Mouse (Mus musculus): ENCODE measurements around the gene Nipsnap3a. TPM values are rescaled to one million over a fixed set of nuclear protein-coding genes. Genes with fewer than 3 reads are reported as not detected.
A peak's percentile ranks its signal among the peaks of the same experiment; 100 is the strongest.

The Nipsnap3a gene
- not detected in 2 replicates for polyA plus RNA-seq (2012; rRNA removed)

DNA sequence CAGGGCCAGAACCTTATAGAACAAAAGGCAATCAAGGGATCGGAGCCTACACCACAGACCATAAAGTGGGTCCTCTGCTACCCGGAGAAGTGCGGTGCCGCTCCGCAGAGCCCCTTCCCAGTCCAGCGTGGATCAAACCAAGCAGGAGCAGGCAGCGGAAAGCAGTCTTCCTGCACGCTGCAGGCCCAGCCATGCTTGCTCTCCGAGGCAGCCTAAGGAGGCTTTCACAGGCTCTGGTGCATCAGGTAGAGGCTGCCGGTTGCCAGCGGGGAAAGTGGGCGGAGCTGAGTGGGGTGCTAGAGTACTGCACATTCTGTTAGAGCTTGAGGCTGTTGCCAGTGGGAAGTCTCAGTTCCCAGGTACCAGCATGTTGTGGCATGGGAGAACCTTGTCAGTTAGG lies at the start of gene Nipsnap3a:
Gene Nipsnap3a, plus strand, starts transcription at position 25 of the 400 bp plus-strand sequence.
- Histone ChIP-seq H3K27me3 (ENCODE audit: control insufficient read depth, insufficient read depth, low read length) (no peaks in the 10 kb centered on the region), H3K4me3 (replicated peaks; ENCODE audit: insufficient read depth, low read depth, low read length) (no peak within 1 kb of the TSS), H3K27ac (ENCODE audit: insufficient read depth, low read length) (no peak within 1 kb of the TSS), H3K4me1 (ENCODE audit: control insufficient read depth, insufficient read depth, low read length) (no peaks in the 10 kb centered on the region)
- DNase-seq, result no peak
- TF ChIP-seq CTCF (IDR thresholded peaks at IDR 0.05; ENCODE audit: borderline replicate concordance, insufficient read depth, low read depth, low read length) (no peak), POLR2A (IDR thresholded peaks at IDR 0.05; ENCODE audit: borderline replicate concordance, insufficient read depth, low read length) (no peak)
- WGBS, result 38% methylated on average over 12 of the region's 12 CpGs

DNA sequence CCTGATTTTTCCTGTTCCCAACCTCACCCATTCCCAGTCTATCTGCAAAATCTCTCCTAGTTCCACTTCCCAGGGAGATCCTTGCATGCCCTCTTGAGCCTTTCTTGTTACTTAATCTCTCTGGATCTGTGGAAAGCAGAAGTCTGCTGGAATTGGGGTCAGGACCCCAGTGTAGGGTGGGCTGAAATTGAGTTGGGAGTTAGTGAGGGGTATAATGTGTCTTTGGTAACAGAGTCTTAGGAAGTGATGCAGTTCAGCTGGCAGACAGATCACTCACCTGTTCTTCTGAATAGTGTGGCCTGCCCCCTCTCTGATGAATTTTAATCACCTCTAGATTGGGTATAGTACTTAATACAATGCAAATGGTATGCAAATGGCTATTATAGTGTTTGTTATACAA lies 42.4 kb upstream of the Nipsnap3a start:
- H3K27me3 ChIP-seq (ENCODE audit: control insufficient read depth, insufficient read depth, low read length), result no peaks in the 10 kb centered on the region
- H3K4me3 ChIP-seq (replicated peaks; ENCODE audit: insufficient read depth, low read depth, low read length), result no peak overlapping the region
- no peak for DNase-seq
- TF ChIP-seq CTCF (IDR thresholded peaks at IDR 0.05; ENCODE audit: borderline replicate concordance, insufficient read depth, low read depth, low read length) (no peak), POLR2A (IDR thresholded peaks at IDR 0.05; ENCODE audit: borderline replicate concordance, insufficient read depth, low read length) (no peak)
- no peaks in the 10 kb centered on the region for H3K4me1 ChIP-seq (ENCODE audit: control insufficient read depth, insufficient read depth, low read length)
- H3K27ac ChIP-seq (ENCODE audit: insufficient read depth, low read length), result no peak overlapping the region

DNA sequence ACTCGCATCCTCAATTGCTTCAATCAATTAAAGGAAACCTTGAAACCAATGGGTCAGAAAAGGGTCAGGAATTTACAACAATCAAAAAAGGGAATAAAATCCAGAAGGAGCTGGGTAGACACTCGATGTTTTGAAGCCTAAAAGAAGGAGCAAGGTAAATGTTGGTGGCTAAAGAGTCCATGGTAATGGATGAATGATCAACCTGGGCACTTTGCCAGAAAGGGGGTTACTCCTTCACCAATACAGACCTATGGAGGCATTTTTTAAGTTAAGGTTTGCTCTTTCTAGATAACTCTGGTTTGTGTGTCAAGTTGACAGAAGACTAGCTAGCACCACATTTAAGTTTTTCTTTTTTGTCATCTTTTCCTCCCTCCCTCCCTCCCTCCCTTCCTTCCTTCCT lies 40.1 kb upstream of the Nipsnap3a start:
- no peak overlapping the region for H3K4me3 ChIP-seq (replicated peaks; ENCODE audit: insufficient read depth, low read depth, low read length)
- no peaks in the 10 kb centered on the region for H3K4me1 ChIP-seq (ENCODE audit: control insufficient read depth, insufficient read depth, low read length)
- no peaks in the 10 kb centered on the region for H3K27me3 ChIP-seq (ENCODE audit: control insufficient read depth, insufficient read depth, low read length)
- TF ChIP-seq CTCF (IDR thresholded peaks at IDR 0.05; ENCODE audit: borderline replicate concordance, insufficient read depth, low read depth, low read length) (no peak), POLR2A (IDR thresholded peaks at IDR 0.05; ENCODE audit: borderline replicate concordance, insufficient read depth, low read length) (no peak)
- no peak for DNase-seq
- H3K27ac ChIP-seq (ENCODE audit: insufficient read depth, low read length), result no peak overlapping the region
- 83% methylated on average over 2 of the region's 2 CpGs for WGBS

DNA sequence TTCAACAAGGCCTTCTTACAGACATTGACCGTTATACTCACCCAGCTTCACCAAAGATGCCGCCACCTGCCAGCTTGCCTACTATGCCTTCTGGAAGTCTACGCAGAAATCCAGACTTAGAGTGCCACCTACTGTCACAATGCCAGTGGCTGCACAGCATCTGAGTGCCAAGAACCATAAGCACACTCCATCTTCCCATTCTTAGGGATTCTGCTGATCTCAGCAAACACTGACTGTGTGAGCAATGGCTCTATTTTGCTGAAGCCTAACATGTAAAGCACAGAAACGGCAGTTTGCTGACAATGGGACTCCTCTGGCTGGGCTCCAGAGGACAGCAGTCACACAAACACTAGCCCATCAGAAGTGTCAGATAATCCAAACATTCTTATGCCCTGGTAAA lies 30.4 kb upstream of the Nipsnap3a start:
- Histone ChIP-seq H3K27me3 (ENCODE audit: control insufficient read depth, insufficient read depth, low read length) (no peaks in the 10 kb centered on the region), H3K4me1 (ENCODE audit: control insufficient read depth, insufficient read depth, low read length) (no peaks in the 10 kb centered on the region), H3K4me3 (replicated peaks; ENCODE audit: insufficient read depth, low read depth, low read length) (no peak overlapping the region), H3K27ac (ENCODE audit: insufficient read depth, low read length) (no peak overlapping the region)
- peak; percentile 29 to 33 for DNase-seq
- WGBS, result 10% methylated on average over 4 of the region's 4 CpGs
- peak; percentile 54; the same call in 1 of the 2 replicates for TF ChIP-seq CTCF (IDR thresholded peaks at IDR 0.05; ENCODE audit: borderline replicate concordance, insufficient read depth, low read depth, low read length)
- TF ChIP-seq POLR2A (IDR thresholded peaks at IDR 0.05; ENCODE audit: borderline replicate concordance, insufficient read depth, low read length), result no peak

DNA sequence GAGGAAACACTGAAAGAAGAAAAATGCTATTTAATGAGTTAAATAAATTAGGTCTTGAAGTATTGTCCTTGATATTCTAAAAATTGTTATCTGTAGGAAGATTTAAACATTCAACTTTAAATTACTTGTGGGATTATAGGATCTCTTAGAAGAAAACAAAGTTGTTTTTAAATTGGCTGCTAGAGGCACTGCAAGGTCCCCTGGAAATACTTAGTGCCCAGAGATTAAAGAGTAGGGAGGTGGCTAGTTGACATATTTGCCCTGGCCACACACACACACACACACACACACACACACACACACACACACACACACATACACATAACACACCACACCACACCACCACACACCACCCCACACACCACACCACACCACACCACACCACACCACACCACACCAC lies 24.8 kb upstream of the Nipsnap3a start, which contains the start of gene Olfr270:
Gene Olfr270, plus strand, starts transcription at position 301 of the 400 bp plus-strand sequence.
- H3K27ac ChIP-seq (ENCODE audit: insufficient read depth, low read length), result no peak within 1 kb of the TSS
- no peaks in the 10 kb centered on the region for H3K27me3 ChIP-seq (ENCODE audit: control insufficient read depth, insufficient read depth, low read length)
- H3K4me3 ChIP-seq (replicated peaks; ENCODE audit: insufficient read depth, low read depth, low read length), result no peak within 1 kb of the TSS
- no peak for TF ChIP-seq POLR2A (IDR thresholded peaks at IDR 0.05; ENCODE audit: borderline replicate concordance, insufficient read depth, low read length)
- TF ChIP-seq CTCF (IDR thresholded peaks at IDR 0.05; ENCODE audit: borderline replicate concordance, insufficient read depth, low read depth, low read length), result no peak
- no peak for DNase-seq
- no peaks in the 10 kb centered on the region for H3K4me1 ChIP-seq (ENCODE audit: control insufficient read depth, insufficient read depth, low read length)

DNA sequence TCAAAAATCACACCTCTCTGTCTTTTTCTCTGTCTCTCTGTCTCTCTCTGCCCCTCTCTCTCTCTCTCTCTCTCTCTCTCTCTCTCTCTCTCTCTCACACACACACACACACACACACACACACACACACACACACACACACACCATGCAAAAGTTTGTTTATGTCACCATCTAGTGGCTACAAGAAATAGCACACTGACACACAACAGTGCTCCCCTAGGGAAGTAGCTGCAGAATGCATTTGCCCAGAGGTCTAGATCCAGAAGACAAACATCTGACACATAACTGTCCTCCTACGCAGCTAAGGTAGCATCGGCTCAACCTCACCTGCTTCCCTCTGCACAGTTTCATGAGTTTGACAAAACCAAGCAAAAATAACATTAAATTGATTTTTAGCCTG lies 3.9 kb upstream of the Nipsnap3a start:
- no peak for TF ChIP-seq CTCF (IDR thresholded peaks at IDR 0.05; ENCODE audit: borderline replicate concordance, insufficient read depth, low read depth, low read length)
- no peak for TF ChIP-seq POLR2A (IDR thresholded peaks at IDR 0.05; ENCODE audit: borderline replicate concordance, insufficient read depth, low read length)
- 85% methylated on average over 2 of the region's 2 CpGs for WGBS
- DNase-seq, result no peak
- Histone ChIP-seq H3K4me1 (ENCODE audit: control insufficient read depth, insufficient read depth, low read length) (no peaks in the 10 kb centered on the region), H3K27ac (ENCODE audit: insufficient read depth, low read length) (no peak overlapping the region), H3K4me3 (replicated peaks; ENCODE audit: insufficient read depth, low read depth, low read length) (no peak overlapping the region), H3K27me3 (ENCODE audit: control insufficient read depth, insufficient read depth, low read length) (no peaks in the 10 kb centered on the region)

DNA sequence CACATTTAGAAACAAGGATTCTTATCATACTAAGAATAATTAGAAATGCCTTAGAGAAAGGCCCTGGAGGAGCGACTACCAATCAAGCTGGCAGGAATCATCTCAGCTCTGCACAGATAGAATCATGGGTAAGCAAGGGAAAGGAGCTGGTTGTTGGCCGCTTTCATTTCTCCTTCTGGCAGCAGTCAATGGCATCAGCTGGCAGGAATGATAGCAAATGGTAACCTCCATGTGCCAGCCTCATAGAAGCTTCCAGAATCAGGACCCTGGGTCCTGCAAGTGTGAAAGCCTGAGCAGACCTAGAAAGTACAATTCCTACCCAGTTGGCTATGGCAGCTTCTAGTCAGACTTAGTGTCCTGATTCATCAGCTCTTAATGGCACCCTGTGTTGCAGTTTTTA lies 2.8 kb upstream of the Nipsnap3a start:
- 14% methylated on average over 2 of the region's 2 CpGs for WGBS
- Histone ChIP-seq H3K27ac (ENCODE audit: insufficient read depth, low read length) (no peak overlapping the region), H3K4me1 (ENCODE audit: control insufficient read depth, insufficient read depth, low read length) (no peaks in the 10 kb centered on the region), H3K27me3 (ENCODE audit: control insufficient read depth, insufficient read depth, low read length) (no peaks in the 10 kb centered on the region), H3K4me3 (replicated peaks; ENCODE audit: insufficient read depth, low read depth, low read length) (no peak overlapping the region)
- no peak for DNase-seq
- no peak for TF ChIP-seq CTCF (IDR thresholded peaks at IDR 0.05; ENCODE audit: borderline replicate concordance, insufficient read depth, low read depth, low read length)
- TF ChIP-seq POLR2A (IDR thresholded peaks at IDR 0.05; ENCODE audit: borderline replicate concordance, insufficient read depth, low read length), result no peak

DNA sequence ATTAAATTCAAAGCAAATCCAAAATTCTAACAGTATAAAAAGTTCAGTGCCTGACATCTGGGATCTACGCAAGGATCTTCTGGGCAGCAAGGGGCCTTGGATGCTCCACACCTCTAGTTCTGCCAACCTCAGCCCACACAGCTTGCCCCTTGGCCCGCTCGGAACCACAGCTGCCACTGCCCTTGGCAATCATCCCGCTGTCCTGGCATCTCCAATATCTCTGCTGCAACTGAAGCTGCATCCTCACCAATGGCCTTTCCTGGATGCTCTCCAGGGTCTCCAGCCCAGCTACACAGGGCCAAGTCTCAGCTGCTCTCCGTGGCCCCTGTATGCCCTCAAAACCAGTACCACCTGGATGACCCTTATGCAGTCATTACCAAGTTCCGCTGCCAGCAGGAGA lies 10.4 kb downstream of the Nipsnap3a start:
- no peak overlapping the region for H3K27ac ChIP-seq (ENCODE audit: insufficient read depth, low read length)
- DNase-seq, result no peak
- no peaks in the 10 kb centered on the region for H3K4me1 ChIP-seq (ENCODE audit: control insufficient read depth, insufficient read depth, low read length)
- no peak overlapping the region for H3K4me3 ChIP-seq (replicated peaks; ENCODE audit: insufficient read depth, low read depth, low read length)
- TF ChIP-seq POLR2A (IDR thresholded peaks at IDR 0.05; ENCODE audit: borderline replicate concordance, insufficient read depth, low read length) (no peak), CTCF (IDR thresholded peaks at IDR 0.05; ENCODE audit: borderline replicate concordance, insufficient read depth, low read depth, low read length) (no peak)
- no peaks in the 10 kb centered on the region for H3K27me3 ChIP-seq (ENCODE audit: control insufficient read depth, insufficient read depth, low read length)
- WGBS, result 16% methylated on average over 6 of the region's 6 CpGs

Data from cerebellum, adult 2 months (tissue).